Mouse (Mus musculus): Measurements from ENCODE around the gene Calm5.

GRCm38 (mm10) chr13:3877185-3877584 lies 23.2 kb downstream of the Calm5 start:
- TF ChIP-seq CTCF (IDR thresholded peaks at IDR 0.05) (no peak), EP300 (IDR thresholded peaks at IDR 0.05) (no peak)

Data from lung, postnatal 0 days (tissue).